In genomic region chr9:66004380-66004779, GRCm38 (mm10) we compare ENCODE assay signal across 8 mouse cellular contexts. TPM values are rescaled to one million over a fixed set of nuclear protein-coding genes. Genes with fewer than 3 reads are reported as not detected.
DNase-seq lines count a peak whose midpoint lies in the region; ATAC-seq and TF ChIP-seq lines count a peak whose summit lies in the region.

No protein-coding gene starts in this region.

- H3K9me3 ChIP-seq in E14TG2a.4 (ENCODE audit: low read length), result no peaks in the 10 kb centered on the region
- H3K9me3 ChIP-seq in kidney, embryonic 16.5 days (ENCODE audit: low read length), result no peaks in the 10 kb centered on the region
- H3K9me3 ChIP-seq in limb, embryonic 11.5 days (ENCODE audit: control insufficient read depth, low read length), result no peaks in the 10 kb centered on the region

- peak; percentile 10; the same call in 1 of the 2 replicates for TF ChIP-seq CTCF in E14TG2a.4 (conservative IDR thresholded peaks at IDR 0.05; ENCODE audit: low read length)
- TF ChIP-seq CTCF in cerebellum, adult 2 months (IDR thresholded peaks at IDR 0.05; ENCODE audit: borderline replicate concordance, insufficient read depth, low read depth, low read length), result no peak

- TF ChIP-seq POLR2A in cerebellum, adult 2 months (IDR thresholded peaks at IDR 0.05; ENCODE audit: borderline replicate concordance, insufficient read depth, low read length), result no peak

- H3K36me3 ChIP-seq in E14TG2a.4 (ENCODE audit: insufficient read depth, low read length), result peaks cover 67% of the 10 kb centered on the region
- H3K36me3 ChIP-seq in kidney, embryonic 16.5 days (ENCODE audit: insufficient read depth, low read length), result peaks cover 14% of the 10 kb centered on the region; the same call in 1 of the 2 replicates
- no peaks in the 10 kb centered on the region; the same call in 1 of the 2 replicates for H3K36me3 ChIP-seq in limb, embryonic 11.5 days (ENCODE audit: control insufficient read depth, insufficient read depth, low read length)

- no peaks in the 10 kb centered on the region for H3K27me3 ChIP-seq in E14TG2a.4 (ENCODE audit: insufficient read depth, low read length)
- no peaks in the 10 kb centered on the region for H3K27me3 ChIP-seq in cerebellum, adult 2 months (ENCODE audit: control insufficient read depth, insufficient read depth, low read length)
- H3K27me3 ChIP-seq in kidney, embryonic 16.5 days (ENCODE audit: insufficient read depth, low read length), result no peaks in the 10 kb centered on the region
- no peaks in the 10 kb centered on the region for H3K27me3 ChIP-seq in limb, embryonic 11.5 days (ENCODE audit: control insufficient read depth, insufficient read depth, low read length)

- DNase-seq in A20 (ENCODE audit: low read depth, low spot score), result peak; percentile 61
- peak; percentile 36 to 46 for DNase-seq in cerebellum, adult 2 months
- DNase-seq in gastrocnemius, adult 8-10 months (ENCODE audit: low spot score in 2 of 2), result peak; percentile 5 to 13
- DNase-seq in limb, embryonic 11.5 days (ENCODE audit: low spot score), result peak; percentile 30
- DNase-seq in right cerebral cortex, adult 18-20 months, result peak; percentile 50

- no peak overlapping the region for H3K4me3 ChIP-seq in E14TG2a.4 (replicated peaks; ENCODE audit: low read length)
- no peak overlapping the region for H3K4me3 ChIP-seq in cerebellum, adult 2 months (replicated peaks; ENCODE audit: insufficient read depth, low read depth, low read length)
- peak overlapping the region; percentile 15; the same call in 1 of the 2 replicates for H3K4me3 ChIP-seq in kidney, embryonic 16.5 days (ENCODE audit: low read length)
- no peak overlapping the region for H3K4me3 ChIP-seq in limb, embryonic 11.5 days (ENCODE audit: low read depth, low read length)

- no peak for ATAC-seq in kidney, embryonic 16.5 days (ENCODE audit: low FRiP score, low TSS enrichment)
- no peak for ATAC-seq in limb, embryonic 11.5 days (ENCODE audit: insufficient number of reproducible peaks, low FRiP score, low TSS enrichment, low read depth)
- ATAC-seq in monocyte, adult 5-6 weeks (replicated peaks; ENCODE audit: insufficient number of reproducible peaks, low FRiP score, low TSS enrichment, poor library complexity, severe bottlenecking), result no peak

- WGBS in cerebellum, adult 2 months, result 28% methylated on average over 4 of the region's 4 CpGs
- 28% methylated on average over 4 of the region's 4 CpGs for WGBS in kidney, embryonic 16.5 days
- 36% methylated on average over 4 of the region's 4 CpGs for WGBS in limb, embryonic 11.5 days

- H3K4me1 ChIP-seq in E14TG2a.4 (replicated peaks; ENCODE audit: low read depth, low read length), result no peaks in the 10 kb centered on the region
- H3K4me1 ChIP-seq in cerebellum, adult 2 months (ENCODE audit: control insufficient read depth, insufficient read depth, low read length), result peaks cover 7% of the 10 kb centered on the region
- H3K4me1 ChIP-seq in kidney, embryonic 16.5 days (ENCODE audit: insufficient read depth, low read length), result peaks cover 4% of the 10 kb centered on the region; the same call in 1 of the 2 replicates
- H3K4me1 ChIP-seq in limb, embryonic 11.5 days (ENCODE audit: control insufficient read depth, insufficient read depth, low read length), result no peaks in the 10 kb centered on the region

- H3K9ac ChIP-seq in kidney, embryonic 16.5 days (replicated peaks; ENCODE audit: low read length), result no peak overlapping the region
- H3K9ac ChIP-seq in limb, embryonic 11.5 days (ENCODE audit: low read length), result no peak overlapping the region

- H3K4me2 ChIP-seq in kidney, embryonic 16.5 days (replicated peaks; ENCODE audit: low read depth, low read length), result peak overlapping the region; percentile 41
- no peak overlapping the region for H3K4me2 ChIP-seq in limb, embryonic 11.5 days (ENCODE audit: low read depth, severe bottlenecking)

- no peak overlapping the region for H3K27ac ChIP-seq in cerebellum, adult 2 months (ENCODE audit: insufficient read depth, low read length)
- H3K27ac ChIP-seq in kidney, embryonic 16.5 days (ENCODE audit: low read length), result no peak overlapping the region
- H3K27ac ChIP-seq in limb, embryonic 11.5 days (replicated peaks; ENCODE audit: low read depth, low read length), result no peak overlapping the region

RNA-seq across cellular contexts. Expression of gene Ppib, which starts 55.6 kb away (rescaled TPM):
- polyA plus RNA-seq in cerebellum, adult 2 months (2012; rRNA removed), result 223 and 230 TPM in 2 replicates
- total RNA-seq in gastrocnemius, adult 8-10 months (2022), result 10 to 100 TPM; 26.9 to 38.5 (median 32.7) TPM
- 654 and 670 TPM in 2 replicates for polyA plus RNA-seq in kidney, embryonic 16.5 days (2015; fragmentation: Nextera tagmentation; extraction: Ambion mirVana)
- polyA plus RNA-seq in limb, embryonic 11.5 days (2014; fragmentation: Nextera tagmentation; extraction: Ambion mirVana), result 523 and 551 TPM in 2 replicates
- total RNA-seq in monocyte, adult 5-6 weeks (2017), result 628 to 744 TPM (median 641 TPM) in 3 replicates

Comparison
In these comparisons a context has a peak if more than half of its experiments do, and no peak if none do; other contexts are left out.
1. DNase-seq: peak in every context shown above with its lines; median percentile 61 in A20; 50 in right cerebral cortex, adult 18-20 months; 41 in cerebellum, adult 2 months; 30 in limb, embryonic 11.5 days; 9 in gastrocnemius, adult 8-10 months.